Mouse (Mus musculus): Measurements from ENCODE around the gene Apoa2. TPM values are rescaled to one million over a fixed set of nuclear protein-coding genes. Genes with fewer than 3 reads are reported as not detected.
"Not testable (repeated sequence)": the region's sequence is repeated elsewhere in the genome, so short reads cannot be mapped to it uniquely, and the experiment has no call there.

Apoa2 gene
- polyA plus RNA-seq, 1 experiment: not detected

GRCm38 (mm10) chr1:171238463-171238862, 13.6 kb downstream of the Apoa2 start:
- Histone ChIP-seq H3K36me3 (ENCODE audit: control insufficient read depth, insufficient read depth) (peaks cover 35% of the 10 kb centered on the region), H3ac (ENCODE audit: control insufficient read depth, insufficient read length) (no peak overlapping the region), H3K4me3 (no peak overlapping the region), H3K79me2 (ENCODE audit: control insufficient read depth, insufficient read depth) (peaks cover 3% of the 10 kb centered on the region), H3K27me3 (ENCODE audit: control insufficient read depth, insufficient read depth, insufficient read length) (no peaks in the 10 kb centered on the region), H3K4me2 (ENCODE audit: low read depth) (no peak overlapping the region)
- TF ChIP-seq POLR2AphosphoS2 (IDR thresholded peaks at IDR 0.05; ENCODE audit: insufficient read length, low read depth): no peak
- TF ChIP-seq TCF12 (IDR thresholded peaks at IDR 0.05; ENCODE audit: insufficient read depth, poor library complexity, severe bottlenecking): no peak
- TF ChIP-seq CEBPB (IDR thresholded peaks at IDR 0.05; ENCODE audit: insufficient read depth, poor library complexity, severe bottlenecking): no peak
- no peak for TF ChIP-seq MYOD1 (IDR thresholded peaks at IDR 0.05; ENCODE audit: control insufficient read depth in 1 of 3, insufficient read length in 2 of 3, low read depth in 2 of 3)
- TF ChIP-seq SRF (IDR thresholded peaks at IDR 0.05; ENCODE audit: control insufficient read depth, insufficient read length, low read depth): no peak
- no peak for TF ChIP-seq POLR2A (IDR thresholded peaks at IDR 0.05; ENCODE audit: insufficient read length, low read depth)
- TF ChIP-seq E2F4 (IDR thresholded peaks at IDR 0.05; ENCODE audit: insufficient read depth): no peak

DNA sequence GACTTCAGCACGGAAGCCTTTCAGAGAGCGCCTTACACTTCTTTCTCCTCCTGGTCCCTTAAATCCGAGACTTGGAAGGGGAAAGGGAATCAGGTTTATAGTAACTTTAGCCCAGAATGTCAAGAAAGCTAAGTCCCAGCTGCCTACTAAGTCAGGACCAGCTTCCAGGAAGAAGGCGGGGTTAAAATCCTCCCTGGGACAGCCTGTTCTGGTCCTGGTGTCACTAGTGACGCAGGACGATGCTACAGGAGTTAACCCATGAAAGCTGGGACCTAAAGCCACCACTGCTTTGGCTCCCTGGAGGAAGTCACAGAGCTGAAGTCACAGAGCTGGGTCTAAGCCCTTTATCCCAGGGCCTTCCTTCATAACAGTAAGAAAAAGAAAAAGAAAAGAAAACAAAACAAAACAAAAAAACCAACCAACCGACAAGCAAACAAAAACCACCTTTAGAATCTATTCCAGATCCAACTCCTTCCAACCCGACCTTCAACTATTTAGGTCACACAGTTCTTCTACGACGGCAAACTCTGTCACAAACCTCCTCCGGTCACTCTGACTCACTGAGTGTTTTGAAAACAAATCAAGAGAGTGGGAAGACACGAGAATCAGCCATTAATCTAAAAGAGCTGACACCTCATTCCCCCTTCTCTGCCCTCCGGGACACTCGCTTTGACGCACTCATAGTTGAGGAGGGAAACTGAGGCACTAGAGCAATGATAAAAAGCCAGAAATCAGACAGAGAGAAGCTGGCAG, 15.3 kb downstream of the Apoa2 start:
- Histone ChIP-seq H3K79me2 (ENCODE audit: control insufficient read depth, insufficient read depth) (peaks cover 14% of the 10 kb centered on the region), H3ac (ENCODE audit: control insufficient read depth, insufficient read length) (no peak overlapping the region), H3K27me3 (ENCODE audit: control insufficient read depth, insufficient read depth, insufficient read length) (no peaks in the 10 kb centered on the region), H3K4me2 (ENCODE audit: low read depth) (no peak overlapping the region), H3K36me3 (ENCODE audit: control insufficient read depth, insufficient read depth) (peaks cover 25% of the 10 kb centered on the region), H3K4me3 (no peak overlapping the region)
- no peak for TF ChIP-seq POLR2AphosphoS2 (IDR thresholded peaks at IDR 0.05; ENCODE audit: insufficient read length, low read depth)
- TF ChIP-seq MAX (IDR thresholded peaks at IDR 0.05; ENCODE audit: low read depth): no peak
- no peak for TF ChIP-seq TCF3 (IDR thresholded peaks at IDR 0.05; ENCODE audit: insufficient read length, low read depth)
- no peak for TF ChIP-seq MYOG (IDR thresholded peaks at IDR 0.05; ENCODE audit: control insufficient read depth in 1 of 3, insufficient read depth in 1 of 3, insufficient read length in 2 of 3, low read depth in 2 of 3)
- TF ChIP-seq SRF (IDR thresholded peaks at IDR 0.05; ENCODE audit: control insufficient read depth, insufficient read length, low read depth): no peak
- no peak for TF ChIP-seq REST (IDR thresholded peaks at IDR 0.05; ENCODE audit: insufficient read depth, insufficient read length)
- TF ChIP-seq POLR2A (IDR thresholded peaks at IDR 0.05; ENCODE audit: insufficient read length, low read depth): no peak
- no peak for TF ChIP-seq USF1 (IDR thresholded peaks at IDR 0.05; ENCODE audit: low read depth)
- no peak for TF ChIP-seq E2F4 (IDR thresholded peaks at IDR 0.05; ENCODE audit: insufficient read depth)
- no peak for TF ChIP-seq TCF12 (IDR thresholded peaks at IDR 0.05; ENCODE audit: insufficient read depth, poor library complexity, severe bottlenecking)
- TF ChIP-seq MYOD1 (IDR thresholded peaks at IDR 0.05; ENCODE audit: control insufficient read depth in 1 of 3, insufficient read length in 2 of 3, low read depth in 2 of 3): no peak
- TF ChIP-seq CEBPB (IDR thresholded peaks at IDR 0.05; ENCODE audit: insufficient read depth, poor library complexity, severe bottlenecking): no peak

DNA sequence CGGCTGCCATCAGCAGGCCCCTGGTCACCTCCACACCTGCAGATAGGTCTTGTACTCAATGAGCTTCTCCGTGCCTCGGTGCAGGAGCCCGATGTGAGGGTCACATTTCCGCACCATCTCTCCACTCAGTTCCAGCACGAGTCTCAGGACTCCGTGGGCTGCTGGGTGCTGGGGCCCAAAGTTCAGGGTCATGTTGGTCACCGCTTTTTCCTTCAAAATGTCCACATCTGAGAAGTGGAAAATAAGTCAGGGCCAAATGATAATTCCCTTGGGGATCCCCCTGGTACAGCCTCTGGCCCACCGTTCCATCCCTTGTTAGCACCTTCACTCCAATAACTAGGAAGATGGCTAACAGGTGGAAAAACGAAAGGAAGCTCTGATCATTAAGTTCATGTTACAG, 16.1 kb downstream of the Apoa2 start:
- H3K4me3 ChIP-seq: no peak overlapping the region
- peaks cover 19% of the 10 kb centered on the region for H3K79me2 ChIP-seq (ENCODE audit: control insufficient read depth, insufficient read depth)
- no peak overlapping the region for H3K4me2 ChIP-seq (ENCODE audit: low read depth)
- H3ac ChIP-seq (ENCODE audit: control insufficient read depth, insufficient read length): no peak overlapping the region
- TF ChIP-seq SRF (IDR thresholded peaks at IDR 0.05; ENCODE audit: control insufficient read depth, insufficient read length, low read depth) (no peak), POLR2AphosphoS2 (IDR thresholded peaks at IDR 0.05; ENCODE audit: insufficient read length, low read depth) (no peak), CEBPB (IDR thresholded peaks at IDR 0.05; ENCODE audit: insufficient read depth, poor library complexity, severe bottlenecking) (no peak), REST (IDR thresholded peaks at IDR 0.05; ENCODE audit: insufficient read depth, insufficient read length) (no peak), TCF12 (IDR thresholded peaks at IDR 0.05; ENCODE audit: insufficient read depth, poor library complexity, severe bottlenecking) (no peak), POLR2A (IDR thresholded peaks at IDR 0.05; ENCODE audit: insufficient read length, low read depth) (no peak), MAX (IDR thresholded peaks at IDR 0.05; ENCODE audit: low read depth) (no peak), MYOG (IDR thresholded peaks at IDR 0.05; ENCODE audit: control insufficient read depth in 1 of 3, insufficient read depth in 1 of 3, insufficient read length in 2 of 3, low read depth in 2 of 3) (no peak), USF1 (IDR thresholded peaks at IDR 0.05; ENCODE audit: low read depth) (no peak), E2F4 (IDR thresholded peaks at IDR 0.05; ENCODE audit: insufficient read depth) (no peak), TCF3 (IDR thresholded peaks at IDR 0.05; ENCODE audit: insufficient read length, low read depth) (no peak)
- H3K27me3 ChIP-seq (ENCODE audit: control insufficient read depth, insufficient read depth, insufficient read length): no peaks in the 10 kb centered on the region
- peaks cover 18% of the 10 kb centered on the region for H3K36me3 ChIP-seq (ENCODE audit: control insufficient read depth, insufficient read depth)

GRCm38 (mm10) chr1:171241952-171242351, 17.1 kb downstream of the Apoa2 start:
- peaks cover 13% of the 10 kb centered on the region for H3K36me3 ChIP-seq (ENCODE audit: control insufficient read depth, insufficient read depth)
- not testable (repeated sequence) for H3K27me3 ChIP-seq (ENCODE audit: control insufficient read depth, insufficient read depth, insufficient read length)

GRCm38 (mm10) chr1:171245353-171245752, 20.5 kb downstream of the Apoa2 start:
- H3K36me3 ChIP-seq (ENCODE audit: control insufficient read depth, insufficient read depth): no peaks in the 10 kb centered on the region
- no peak overlapping the region for H3ac ChIP-seq (ENCODE audit: control insufficient read depth, insufficient read length)
- no peaks in the 10 kb centered on the region for H3K27me3 ChIP-seq (ENCODE audit: control insufficient read depth, insufficient read depth, insufficient read length)
- peaks cover 29% of the 10 kb centered on the region for H3K79me2 ChIP-seq (ENCODE audit: control insufficient read depth, insufficient read depth)
- TF ChIP-seq MYOD1 (IDR thresholded peaks at IDR 0.05; ENCODE audit: control insufficient read depth in 1 of 3, insufficient read length in 2 of 3, low read depth in 2 of 3): peak in 2 of 3 experiments; percentile 6 to 54
- TF ChIP-seq MYOG (IDR thresholded peaks at IDR 0.05; ENCODE audit: control insufficient read depth in 1 of 3, insufficient read depth in 1 of 3, insufficient read length in 2 of 3, low read depth in 2 of 3): peak in 1 of 3 experiments; percentile 49
- TF ChIP-seq TCF3 (IDR thresholded peaks at IDR 0.05; ENCODE audit: insufficient read length, low read depth): no peak
- no peak for TF ChIP-seq USF1 (IDR thresholded peaks at IDR 0.05; ENCODE audit: low read depth)
- no peak for TF ChIP-seq E2F4 (IDR thresholded peaks at IDR 0.05; ENCODE audit: insufficient read depth)
- peak; percentile 24 for TF ChIP-seq TCF12 (IDR thresholded peaks at IDR 0.05; ENCODE audit: insufficient read depth, poor library complexity, severe bottlenecking)
- TF ChIP-seq POLR2AphosphoS2 (IDR thresholded peaks at IDR 0.05; ENCODE audit: insufficient read length, low read depth): no peak
- TF ChIP-seq CEBPB (IDR thresholded peaks at IDR 0.05; ENCODE audit: insufficient read depth, poor library complexity, severe bottlenecking): no peak
- no peak for TF ChIP-seq REST (IDR thresholded peaks at IDR 0.05; ENCODE audit: insufficient read depth, insufficient read length)
- TF ChIP-seq SRF (IDR thresholded peaks at IDR 0.05; ENCODE audit: control insufficient read depth, insufficient read length, low read depth): no peak
- TF ChIP-seq MAX (IDR thresholded peaks at IDR 0.05; ENCODE audit: low read depth): no peak
- no peak for TF ChIP-seq POLR2A (IDR thresholded peaks at IDR 0.05; ENCODE audit: insufficient read length, low read depth)
- H3K4me2 ChIP-seq (ENCODE audit: low read depth): peak overlapping the region; percentile 97
- H3K4me3 ChIP-seq: peak overlapping the region; percentile 62

More at GRCm38 (mm10) chr1:171241952-171242351, 17.1 kb downstream of the Apoa2 start:
- H3K4me3 ChIP-seq; H3ac ChIP-seq (ENCODE audit: control insufficient read depth, insufficient read length); H3K4me2 ChIP-seq (ENCODE audit: low read depth): not testable (repeated sequence)
- H3K79me2 ChIP-seq (ENCODE audit: control insufficient read depth, insufficient read depth): peaks cover 29% of the 10 kb centered on the region

Data from myocyte (in vitro differentiated cells).